Mouse (Mus musculus) forebrain, embryonic 10.5 days (tissue): Measurements from ENCODE around the gene Ngp. TPM values are rescaled to one million over a fixed set of nuclear protein-coding genes. Genes with fewer than 3 reads are reported as not detected.
A peak's percentile ranks its signal among the peaks of the same experiment; 100 is the strongest.
"Not testable (repeated sequence)": the region's sequence is repeated elsewhere in the genome, so short reads cannot be mapped to it uniquely, and the experiment has no call there.

Source experiments
- DNase-seq: peaks from one replicate; pipeline ENCODE4 v3.0.0-alpha.2; 2017; ENCODE audit warnings: low spot score; ENCODE audit errors: extremely low spot score
- H3K27ac ChIP-seq: fragments of 300-500 bp; sonication (generic); 2 replicates; pipeline ENCODE4 v1.5.1; 2016; ENCODE audit warnings: mild to moderate bottlenecking
- H3K27me3 ChIP-seq: fragments of 300-500 bp; sonication (generic); 2 replicates; pipeline ENCODE4 v1.6.1; 2016; ENCODE audit warnings: mild to moderate bottlenecking; ENCODE audit not compliant: poor library complexity, severe bottlenecking
- H3K36me3 ChIP-seq: fragments of 300-500 bp; sonication (generic); replicated peaks from 2 replicates; pipeline ENCODE4 v1.6.1; 2016; ENCODE audit warnings: mild to moderate bottlenecking, moderate library complexity
- H3K4me1 ChIP-seq: fragments of 300-500 bp; sonication (generic); 2 replicates; pipeline ENCODE4 v1.6.1; 2016
- H3K4me3 ChIP-seq: fragments of 300-500 bp; sonication (generic); 2 replicates; pipeline ENCODE4 v1.5.1; 2016; ENCODE audit warnings: mild to moderate bottlenecking, moderate library complexity
- H3K9me3 ChIP-seq: fragments of 300-500 bp; sonication (generic); 2 replicates; pipeline ENCODE4 v1.6.1; 2016; ENCODE audit warnings: mild to moderate bottlenecking, moderate library complexity
- WGBS: fragments of 180-500 bp; shearing (Covaris S2); methylation state at CpG from one replicate; pipeline ENCODE4 v1.1.7; 2016; 5-methylcytosine and 5-hydroxymethylcytosine counted together
- polyA plus RNA-seq: library from polyadenylated mRNA; unstranded; fragments of >200 nt; fragmentation: Nextera tagmentation; extraction: Ambion mirVana; gene quantifications from 2 replicates; pipeline ENCODE4 v1.2.1, GENCODE M21; 2016

Ngp gene
- polyA plus RNA-seq, 1 experiment from 2014 or later, result not detected

DNA sequence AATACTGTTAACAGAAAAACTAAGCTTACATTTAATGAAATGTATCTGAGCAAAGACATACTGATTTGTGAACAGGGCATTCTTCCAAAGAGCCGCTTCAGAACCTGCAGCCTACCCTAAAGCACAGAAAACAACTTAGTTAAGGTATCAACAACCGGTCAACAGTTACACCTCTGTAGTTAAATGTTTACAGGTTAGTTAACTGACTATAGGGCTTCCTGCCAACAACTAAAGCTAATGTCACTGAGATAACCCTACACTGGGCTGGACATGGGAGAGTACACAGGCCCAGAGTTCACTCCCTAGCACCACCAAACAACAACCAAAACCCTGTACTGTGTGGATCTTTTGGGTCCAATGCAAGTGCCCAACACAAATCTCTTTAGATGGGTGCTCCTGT, 16.8 kb upstream of the Ngp start:
- whole genome bisulfite sequencing, result 97% methylated on average over 2 of the region's 2 CpGs

DNA sequence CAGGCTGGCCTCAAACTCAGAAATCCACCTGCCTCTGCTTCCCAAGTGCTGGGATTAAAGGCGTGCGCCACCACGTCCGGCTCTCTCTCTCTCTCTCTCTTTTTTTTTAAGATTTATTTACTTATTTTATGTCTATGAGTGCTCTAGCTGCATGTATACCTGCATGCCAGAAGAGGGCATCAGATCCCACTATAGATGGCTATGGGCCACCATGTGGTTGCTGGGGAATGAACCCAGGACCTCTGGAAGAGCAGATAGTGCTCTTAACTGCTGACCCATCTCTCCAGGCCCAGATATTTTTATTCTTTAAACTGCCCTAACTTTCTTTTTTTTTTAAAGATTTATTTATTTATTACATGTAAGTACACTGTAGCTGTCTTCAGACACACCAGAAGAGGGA, 16.3 kb upstream of the Ngp start:
- Histone ChIP-seq H3K36me3 (peaks cover 52% of the 10 kb centered on the region), H3K4me1 (peaks cover 18% of the 10 kb centered on the region)
- not testable (repeated sequence) for H3K27me3 ChIP-seq, H3K27ac ChIP-seq, H3K4me3 ChIP-seq, DNase-seq, H3K9me3 ChIP-seq
- 94% methylated on average over 4 of the region's 4 CpGs for WGBS

More for the DNA sequence above, 16.8 kb upstream of the Ngp start:
- no peaks in the 10 kb centered on the region for H3K9me3 ChIP-seq
- no peaks in the 10 kb centered on the region for H3K27me3 ChIP-seq
- no peak overlapping the region for H3K4me3 ChIP-seq
- no peak overlapping the region for H3K27ac ChIP-seq
- peaks cover 18% of the 10 kb centered on the region for H3K4me1 ChIP-seq
- no peak for DNase-seq
- H3K36me3 ChIP-seq, result peaks cover 56% of the 10 kb centered on the region

DNA sequence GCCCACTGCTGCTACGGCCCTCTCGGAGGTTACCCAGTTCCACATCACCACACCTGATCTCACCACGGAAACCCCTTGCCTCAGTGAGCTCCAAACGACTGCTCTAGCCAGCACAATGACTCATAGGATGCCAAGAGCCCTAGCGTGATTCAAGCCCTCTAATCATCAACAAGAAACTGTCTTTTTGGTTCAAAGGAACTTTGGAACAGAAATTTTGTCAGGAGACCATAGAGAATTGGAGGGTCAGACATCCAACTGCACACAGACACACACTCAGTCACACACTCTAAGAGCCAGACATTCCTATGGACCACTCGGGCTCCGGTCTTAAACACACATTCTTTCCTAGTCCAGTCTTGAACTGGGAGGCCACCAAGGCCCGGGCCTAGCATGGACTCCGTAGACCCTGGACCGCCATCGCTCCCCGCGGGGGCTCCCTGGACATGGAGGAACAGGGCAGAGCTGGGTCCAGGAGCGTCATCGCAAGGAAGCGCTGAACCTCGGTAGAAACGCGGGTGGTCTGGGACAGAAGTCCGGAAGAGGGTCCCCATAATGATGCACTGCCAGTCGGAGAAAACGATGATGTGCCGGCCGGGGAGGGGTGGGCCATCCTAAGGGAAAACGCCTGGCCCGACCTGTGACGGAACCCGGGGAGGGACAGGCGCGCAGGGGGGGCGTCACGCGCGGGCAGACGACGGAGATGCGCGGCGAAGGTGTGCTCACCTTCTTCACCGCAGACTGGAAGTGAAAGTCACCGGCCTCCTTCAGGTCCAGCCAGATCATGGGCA, 12.0 kb upstream of the Ngp start:
- H3K27me3 ChIP-seq, result no peaks in the 10 kb centered on the region
- H3K4me1 ChIP-seq, result peaks cover 31% of the 10 kb centered on the region
- peak overlapping the region; percentile 74 for H3K4me3 ChIP-seq
- peaks cover 26% of the 10 kb centered on the region for H3K36me3 ChIP-seq
- DNase-seq, result peak; percentile 54
- WGBS, result 3% methylated on average over 41 of the region's 41 CpGs
- peak overlapping the region; percentile 92 for H3K27ac ChIP-seq
- no peaks in the 10 kb centered on the region for H3K9me3 ChIP-seq

DNA sequence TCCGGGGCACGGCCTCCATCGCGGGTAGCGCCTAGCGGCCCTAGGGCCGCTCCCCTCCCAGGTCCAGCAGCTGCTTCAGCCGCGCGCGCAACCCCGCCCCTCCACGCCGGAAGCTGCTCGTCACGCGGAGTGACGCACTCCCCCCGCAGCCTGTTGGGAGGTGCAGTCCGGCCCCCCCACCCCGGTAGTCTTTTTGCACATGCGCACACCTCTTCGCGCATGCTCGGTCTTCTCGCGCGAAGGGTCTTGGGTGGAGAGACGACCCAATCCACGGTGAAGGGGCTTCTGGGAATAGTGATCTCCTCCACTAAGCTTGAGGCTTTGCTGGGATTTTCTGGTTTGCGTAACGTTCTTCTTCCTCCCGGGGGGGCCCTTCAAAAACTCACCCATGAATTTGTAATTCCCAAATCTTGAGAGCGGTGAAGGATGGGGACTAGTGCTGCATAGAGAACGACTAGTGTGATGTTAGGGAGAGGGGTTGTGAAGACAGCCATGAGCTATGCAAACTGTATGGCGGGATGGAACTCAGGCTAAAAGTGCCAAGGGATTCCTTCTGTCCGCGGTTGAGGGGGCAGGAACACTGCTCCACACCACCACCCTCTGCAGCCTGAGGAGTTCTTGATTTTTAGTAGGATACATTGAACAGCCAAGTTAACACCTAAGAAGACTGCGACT, 11.3 kb upstream of the Ngp start, which contains the start of gene Ptpn23:
TSS of gene Ptpn23 (minus strand) at position 115 of the 675 bp plus-strand sequence.
- Histone ChIP-seq H3K27ac (peak within 1 kb of the TSS; percentile 92), H3K4me3 (peak within 1 kb of the TSS; percentile 74), H3K27me3 (no peaks in the 10 kb centered on the region), H3K4me1 (peaks cover 31% of the 10 kb centered on the region), H3K9me3 (no peaks in the 10 kb centered on the region), H3K36me3 (peaks cover 22% of the 10 kb centered on the region)
- under 1% methylated on average over 39 of the region's 39 CpGs for WGBS
- DNase-seq, result peak; percentile 97

DNA sequence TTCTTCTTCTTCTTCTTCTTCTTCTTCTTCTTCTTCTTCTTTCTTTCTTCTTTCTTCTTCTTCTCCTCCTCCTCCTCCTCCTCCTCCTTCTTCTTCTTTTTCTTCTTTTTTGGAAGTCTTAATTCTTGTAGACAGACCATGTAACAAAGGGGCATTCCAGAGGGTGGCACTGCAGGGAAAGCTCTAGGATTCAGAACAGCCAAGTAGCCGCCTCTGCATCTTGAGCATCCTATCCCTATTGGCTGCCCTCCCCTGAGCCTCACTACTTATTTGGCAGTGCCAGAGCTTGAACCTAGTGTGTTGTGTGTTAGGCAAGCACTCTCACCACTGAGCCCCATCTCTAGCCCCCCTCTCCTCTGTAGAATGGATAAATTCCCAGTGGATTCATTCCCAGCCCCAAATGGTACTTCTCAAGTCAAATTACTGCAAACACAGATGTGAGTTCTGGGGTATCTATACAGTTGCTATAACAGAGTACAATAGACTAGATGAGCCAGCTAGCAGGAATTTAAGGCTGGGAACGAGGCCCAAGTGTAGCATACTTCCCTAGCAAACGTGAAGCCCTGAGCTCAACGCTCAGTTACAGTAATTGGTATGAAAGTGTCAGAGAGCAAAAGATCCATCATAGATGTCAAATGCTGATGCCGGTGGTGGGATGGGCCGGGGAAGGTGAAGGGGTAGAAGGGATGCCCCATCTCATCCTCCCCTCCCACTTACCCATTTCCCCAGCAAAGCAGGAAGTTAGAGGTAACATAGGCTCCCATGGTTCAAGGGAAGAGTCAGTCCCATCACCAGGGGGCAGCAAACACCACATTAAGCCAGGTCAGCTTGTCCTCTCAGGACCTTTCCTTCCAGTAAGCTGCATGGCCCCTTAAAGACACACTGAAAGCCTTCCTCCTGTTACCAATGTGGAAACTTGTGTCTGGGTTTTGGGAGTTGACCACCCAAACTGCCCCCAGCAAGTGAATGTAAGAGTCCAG, 8.3 kb upstream of the Ngp start:
- Histone ChIP-seq H3K27ac (no peak overlapping the region), H3K9me3 (no peaks in the 10 kb centered on the region), H3K4me3 (no peak overlapping the region), H3K4me1 (peaks cover 26% of the 10 kb centered on the region), H3K36me3 (no peaks in the 10 kb centered on the region; the same call in 1 of the 2 replicates), H3K27me3 (no peaks in the 10 kb centered on the region)
- 49% methylated on average over 6 of the region's 6 CpGs for WGBS
- DNase-seq, result peak; percentile 79

DNA sequence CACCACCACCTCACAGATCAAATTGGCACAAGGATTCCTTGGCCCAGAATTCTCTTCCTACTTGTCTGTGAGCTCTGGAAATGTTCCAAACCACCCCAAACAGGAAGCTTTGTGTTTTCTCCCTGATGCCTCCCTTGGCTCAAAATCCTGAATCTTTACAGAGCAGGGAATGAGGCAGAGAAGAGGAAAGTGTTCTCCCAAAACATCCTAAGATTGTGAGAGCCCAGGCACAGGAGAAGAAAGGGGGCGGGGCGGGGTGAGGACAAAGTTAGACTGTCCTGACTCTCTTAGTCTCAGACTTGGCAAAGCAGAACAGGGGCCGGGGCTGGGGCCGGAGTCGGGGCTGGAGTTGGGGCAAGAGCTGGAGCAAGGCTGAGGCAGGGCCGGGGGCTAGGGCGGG, 6.6 kb upstream of the Ngp start:
- Histone ChIP-seq H3K36me3 (no peaks in the 10 kb centered on the region), H3K9me3 (no peaks in the 10 kb centered on the region), H3K4me1 (peaks cover 13% of the 10 kb centered on the region), H3K4me3 (no peak overlapping the region), H3K27ac (no peak overlapping the region), H3K27me3 (no peaks in the 10 kb centered on the region)
- 82% methylated on average over 7 of the region's 7 CpGs for whole genome bisulfite sequencing
- no peak for DNase-seq

- Histone ChIP-seq H3K4me1 (peaks cover 10% of the 10 kb centered on the region), H3K27ac (no peak overlapping the region), H3K4me3 (no peak overlapping the region), H3K36me3 (no peaks in the 10 kb centered on the region), H3K27me3 (no peaks in the 10 kb centered on the region), H3K9me3 (no peaks in the 10 kb centered on the region)
- WGBS, result 62% methylated on average over 9 of the region's 9 CpGs
- DNase-seq, result peak; percentile 36
These were observed 5.8 kb upstream of the Ngp start for GRCm38 (mm10) chr9:110413785-110414184.

DNA sequence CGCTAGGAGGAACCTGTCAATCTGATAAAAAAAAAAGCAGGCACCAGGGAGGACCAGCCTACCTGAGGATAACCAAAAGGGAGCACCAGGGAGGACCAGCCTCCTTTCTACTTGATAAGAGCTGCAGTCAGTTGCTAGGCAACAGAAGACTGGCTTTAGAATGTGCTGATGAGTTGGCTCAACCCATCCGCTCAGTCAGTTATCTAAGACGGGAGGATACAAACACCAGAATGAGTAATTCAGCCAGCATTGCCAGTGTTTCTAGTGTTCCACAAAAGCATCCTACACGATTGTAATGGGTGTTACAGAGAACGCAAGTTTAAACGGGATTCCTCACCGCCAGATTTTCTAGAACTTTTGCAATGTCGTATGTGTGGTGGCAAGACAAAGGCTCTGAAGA, 11.7 kb downstream of the Ngp start:
- Histone ChIP-seq H3K36me3 (peaks cover 74% of the 10 kb centered on the region), H3K4me3 (no peak overlapping the region), H3K4me1 (no peaks in the 10 kb centered on the region), H3K27ac (no peak overlapping the region), H3K27me3 (no peaks in the 10 kb centered on the region), H3K9me3 (no peaks in the 10 kb centered on the region)
- no peak for DNase-seq
- WGBS, result 87% methylated on average over 8 of the region's 8 CpGs

- Histone ChIP-seq H3K4me1 (no peaks in the 10 kb centered on the region), H3K27ac (no peak overlapping the region), H3K36me3 (peaks cover 62% of the 10 kb centered on the region), H3K9me3 (no peaks in the 10 kb centered on the region), H3K27me3 (no peaks in the 10 kb centered on the region), H3K4me3 (no peak overlapping the region)
- 95% methylated on average over 2 of the region's 2 CpGs for WGBS
- no peak for DNase-seq
These were observed 13.5 kb downstream of the Ngp start for GRCm38 (mm10) chr9:110433045-110433444.

- peaks cover 42% of the 10 kb centered on the region for H3K36me3 ChIP-seq
- no peaks in the 10 kb centered on the region for H3K27me3 ChIP-seq
- WGBS, result 95% methylated on average over 11 of the region's 11 CpGs
- no peaks in the 10 kb centered on the region for H3K9me3 ChIP-seq
- H3K4me1 ChIP-seq, result no peaks in the 10 kb centered on the region
- H3K27ac ChIP-seq, result no peak overlapping the region
- no peak for DNase-seq
- no peak overlapping the region for H3K4me3 ChIP-seq
These were observed 16.5 kb downstream of the Ngp start for GRCm38 (mm10) chr9:110436041-110436440.

- 63% methylated on average over 5 of the region's 5 CpGs for WGBS
- no peak for DNase-seq
- H3K4me1 ChIP-seq, result no peaks in the 10 kb centered on the region
- H3K4me3 ChIP-seq, result no peak overlapping the region
- peaks cover 41% of the 10 kb centered on the region for H3K36me3 ChIP-seq
- H3K27ac ChIP-seq, result no peak overlapping the region
- no peaks in the 10 kb centered on the region for H3K27me3 ChIP-seq
- no peaks in the 10 kb centered on the region for H3K9me3 ChIP-seq
These were observed 20.5 kb downstream of the Ngp start for GRCm38 (mm10) chr9:110440049-110440448.

DNA sequence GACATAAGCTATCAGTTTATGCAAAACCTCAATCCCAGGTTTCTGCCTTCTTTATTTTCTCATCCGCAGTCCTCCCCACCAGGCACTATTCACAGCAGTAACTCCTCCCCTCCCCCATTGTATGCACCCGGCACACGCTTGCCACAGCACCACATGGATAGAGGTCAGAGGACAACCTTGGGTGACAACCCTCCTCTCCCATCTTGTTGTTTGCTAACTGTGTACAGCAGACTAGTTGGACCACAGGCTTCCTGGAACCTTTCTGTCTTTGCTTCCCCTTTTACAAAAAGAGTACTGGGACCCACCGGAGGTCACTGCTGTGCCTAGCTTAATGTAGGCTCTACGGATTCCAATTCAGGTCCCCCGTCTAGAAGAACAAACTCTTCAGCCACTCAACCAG, 21.0 kb downstream of the Ngp start:
- 93% methylated on average over 6 of the region's 6 CpGs for WGBS
- Histone ChIP-seq H3K27ac (no peak overlapping the region), H3K4me3 (no peak overlapping the region), H3K27me3 (no peaks in the 10 kb centered on the region), H3K4me1 (no peaks in the 10 kb centered on the region), H3K9me3 (no peaks in the 10 kb centered on the region), H3K36me3 (peaks cover 36% of the 10 kb centered on the region)
- no peak for DNase-seq
